Mouse (Mus musculus): ENCODE measurements around the gene Usp43.

GRCm38 (mm10) chr11:67811535-67811934 lies 110.4 kb downstream of the Usp43 start:
- no peak for TF ChIP-seq CTCF (IDR thresholded peaks at IDR 0.05; ENCODE audit: low read depth, low read length)
- no peak for TF ChIP-seq POLR2A (IDR thresholded peaks at IDR 0.05; ENCODE audit: insufficient read depth, low read length)
- no peak for TF ChIP-seq EP300 (IDR thresholded peaks at IDR 0.05; ENCODE audit: insufficient read depth, low read depth, low read length)

All from ES-Bruce4 (cell line).